Mouse (Mus musculus): ENCODE data around the gene Clca1. TPM values are rescaled to one million over a fixed set of nuclear protein-coding genes. Genes with fewer than 3 reads are reported as not detected.

Gene Clca1
- polyA plus RNA-seq, 1 experiment from 2014 or later: 0.32 TPM

DNA sequence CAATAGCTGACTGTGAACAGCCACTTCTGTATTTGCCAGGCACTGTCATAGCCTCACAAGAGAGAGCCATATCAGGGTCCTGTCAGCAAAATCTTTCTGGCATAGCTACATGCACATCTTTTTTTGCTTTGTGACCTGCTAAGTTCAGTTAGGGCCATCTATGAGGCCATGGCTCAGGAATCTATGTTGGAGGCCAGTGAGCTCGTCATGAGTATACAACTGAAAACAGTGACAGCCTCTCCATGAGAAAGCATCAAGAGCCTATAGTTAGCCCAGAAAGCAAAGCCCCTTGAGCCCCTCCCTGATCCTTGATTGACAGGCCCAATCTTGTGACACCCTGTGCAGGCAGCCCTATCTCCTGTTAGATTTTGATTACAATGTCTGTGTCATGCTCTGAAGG is 56.5 kb downstream of the Clca1 start:
- Histone ChIP-seq H3K9ac (replicated peaks; ENCODE audit: low read depth, low read length) (no peak overlapping the region), H3K36me3 (ENCODE audit: control insufficient read depth, insufficient read depth, low read length) (no peaks in the 10 kb centered on the region), H3K27ac (ENCODE audit: low read length) (no peak overlapping the region), H3K27me3 (ENCODE audit: control insufficient read depth, insufficient read depth, low read length) (no peaks in the 10 kb centered on the region), H3K4me2 (replicated peaks; ENCODE audit: low read depth, low read length) (no peak overlapping the region), H3K4me3 (ENCODE audit: low read depth, low read length) (no peak overlapping the region), H3K9me3 (ENCODE audit: control insufficient read depth, low read depth, low read length) (no peaks in the 10 kb centered on the region), H3K4me1 (ENCODE audit: control insufficient read depth, insufficient read depth, low read length) (no peaks in the 10 kb centered on the region)
- 76% methylated on average over 1 of the region's 1 CpGs for WGBS
- ATAC-seq (ENCODE audit: insufficient number of reproducible peaks, insufficient read depth, low FRiP score, low read depth): no peak

DNA sequence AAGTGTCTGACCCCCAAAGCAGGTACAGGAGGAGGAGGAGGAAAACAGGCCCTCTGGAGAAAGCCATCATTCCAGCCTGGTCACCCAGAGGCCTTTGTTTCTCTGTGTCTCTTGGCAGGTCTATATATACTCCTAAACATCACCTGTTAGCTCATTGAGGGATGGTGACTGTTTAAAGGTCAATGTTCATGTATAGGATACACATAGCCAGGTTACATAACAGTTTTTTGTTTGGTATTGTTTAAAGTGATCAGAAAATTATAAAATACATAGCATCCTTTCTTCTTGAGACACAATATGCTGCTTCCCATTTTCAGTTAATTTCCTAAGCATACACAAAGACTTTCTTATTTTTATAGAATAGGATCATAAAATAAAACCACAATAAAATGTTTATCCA is 57.6 kb downstream of the Clca1 start, which contains the start of gene Clca4a:
Clca4a (minus strand) TSS at position 101 of the 400 bp plus-strand sequence.
- no peak for ATAC-seq (ENCODE audit: insufficient number of reproducible peaks, insufficient read depth, low FRiP score, low read depth)
- H3K9me3 ChIP-seq (ENCODE audit: control insufficient read depth, low read depth, low read length): no peaks in the 10 kb centered on the region
- H3K4me3 ChIP-seq (ENCODE audit: low read depth, low read length): no peak within 1 kb of the TSS
- no peaks in the 10 kb centered on the region for H3K36me3 ChIP-seq (ENCODE audit: control insufficient read depth, insufficient read depth, low read length)
- no peak within 1 kb of the TSS for H3K27ac ChIP-seq (ENCODE audit: low read length)
- H3K27me3 ChIP-seq (ENCODE audit: control insufficient read depth, insufficient read depth, low read length): no peaks in the 10 kb centered on the region
- H3K9ac ChIP-seq (replicated peaks; ENCODE audit: low read depth, low read length): no peak within 1 kb of the TSS
- no peak within 1 kb of the TSS for H3K4me2 ChIP-seq (replicated peaks; ENCODE audit: low read depth, low read length)
- no peaks in the 10 kb centered on the region for H3K4me1 ChIP-seq (ENCODE audit: control insufficient read depth, insufficient read depth, low read length)

DNA sequence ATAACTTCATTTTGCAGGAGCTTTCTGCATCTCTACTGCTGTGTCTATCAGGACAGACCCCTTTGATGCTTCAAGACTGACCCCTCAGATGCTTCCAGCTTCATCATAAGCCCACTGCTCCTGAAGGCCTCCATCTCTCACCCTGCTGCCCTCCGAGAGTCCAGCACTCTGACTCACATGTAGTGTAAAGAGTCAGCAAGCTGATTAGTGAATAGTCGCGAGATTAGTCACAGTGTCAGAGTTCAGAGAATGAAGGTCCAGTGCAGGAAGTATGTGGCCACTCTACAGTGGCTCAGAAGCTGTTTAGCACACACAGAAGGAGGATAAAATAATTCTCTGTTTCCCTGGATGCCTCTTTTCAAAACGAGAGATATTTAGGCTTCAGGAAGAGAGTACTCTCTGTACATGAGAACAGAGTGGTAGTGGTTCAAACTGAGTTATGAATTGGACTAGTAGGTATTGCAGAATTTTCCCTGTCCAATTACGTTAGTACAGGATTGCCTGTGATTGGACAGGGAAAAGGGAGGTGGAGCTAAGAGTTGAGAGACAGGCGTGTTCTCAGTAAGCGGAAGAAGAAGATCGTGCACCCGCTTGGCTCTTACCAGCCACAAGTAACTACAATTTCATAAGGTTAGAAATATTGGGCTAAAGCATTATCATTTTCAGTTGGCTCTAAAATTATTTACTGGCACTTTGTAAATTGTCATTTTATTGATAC is 60.9 kb downstream of the Clca1 start:
- H3K4me1 ChIP-seq (ENCODE audit: control insufficient read depth, insufficient read depth, low read length): no peaks in the 10 kb centered on the region
- no peak overlapping the region for H3K27ac ChIP-seq (ENCODE audit: low read length)
- H3K4me2 ChIP-seq (replicated peaks; ENCODE audit: low read depth, low read length): no peak overlapping the region
- ATAC-seq (ENCODE audit: insufficient number of reproducible peaks, insufficient read depth, low FRiP score, low read depth): no peak
- WGBS: 76% methylated on average over 9 of the region's 9 CpGs
- H3K27me3 ChIP-seq (ENCODE audit: control insufficient read depth, insufficient read depth, low read length): no peaks in the 10 kb centered on the region
- no peaks in the 10 kb centered on the region for H3K36me3 ChIP-seq (ENCODE audit: control insufficient read depth, insufficient read depth, low read length)
- H3K4me3 ChIP-seq (ENCODE audit: low read depth, low read length): no peak overlapping the region
- H3K9ac ChIP-seq (replicated peaks; ENCODE audit: low read depth, low read length): no peak overlapping the region
- no peaks in the 10 kb centered on the region for H3K9me3 ChIP-seq (ENCODE audit: control insufficient read depth, low read depth, low read length)

DNA sequence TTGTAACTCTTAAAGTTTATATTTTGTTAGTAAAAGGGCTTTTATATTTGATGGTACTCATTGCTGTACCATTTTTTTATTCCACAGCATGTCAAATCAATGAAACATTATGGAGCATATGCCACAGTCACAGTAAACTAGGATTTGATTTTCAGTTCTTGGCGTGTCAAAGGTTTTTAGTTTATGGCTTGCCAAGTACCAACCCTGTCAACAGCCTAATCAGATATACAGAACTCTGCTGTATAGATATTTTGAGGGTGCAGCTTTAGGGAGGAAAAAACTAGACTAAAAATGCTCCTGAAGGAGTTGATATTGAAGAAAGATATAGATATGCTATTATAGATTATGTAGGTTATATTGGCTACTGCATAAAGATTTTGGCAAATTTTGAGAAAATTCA is 62.8 kb downstream of the Clca1 start:
- no peak for ATAC-seq (ENCODE audit: insufficient number of reproducible peaks, insufficient read depth, low FRiP score, low read depth)
- WGBS: 88% methylated on average over 1 of the region's 1 CpGs
- H3K4me1 ChIP-seq (ENCODE audit: control insufficient read depth, insufficient read depth, low read length): no peaks in the 10 kb centered on the region

DNA sequence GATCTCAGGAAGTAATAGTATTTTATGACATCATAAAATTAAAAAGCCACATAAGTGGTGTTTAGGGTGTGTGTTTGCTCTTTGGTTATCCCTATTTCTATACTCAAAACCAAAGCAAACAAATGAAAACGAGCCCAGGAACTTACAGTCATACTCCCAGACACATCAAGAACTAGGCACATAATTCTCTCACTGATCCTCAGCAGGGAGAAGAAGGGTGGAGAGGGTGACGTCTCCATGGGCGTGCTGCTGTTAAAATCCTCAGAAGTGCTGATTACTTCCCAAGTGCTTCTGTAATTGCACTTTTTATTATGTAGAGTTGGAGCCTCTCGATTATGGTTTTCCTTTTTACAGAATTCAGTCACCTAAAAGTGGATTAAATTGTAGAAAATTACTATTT is 66.5 kb downstream of the Clca1 start:
- no peak overlapping the region for H3K4me3 ChIP-seq (ENCODE audit: low read depth, low read length)
- H3K36me3 ChIP-seq (ENCODE audit: control insufficient read depth, insufficient read depth, low read length): no peaks in the 10 kb centered on the region
- no peaks in the 10 kb centered on the region for H3K27me3 ChIP-seq (ENCODE audit: control insufficient read depth, insufficient read depth, low read length)
- 63% methylated on average over 4 of the region's 4 CpGs for WGBS
- no peaks in the 10 kb centered on the region for H3K9me3 ChIP-seq (ENCODE audit: control insufficient read depth, low read depth, low read length)
- no peaks in the 10 kb centered on the region for H3K4me1 ChIP-seq (ENCODE audit: control insufficient read depth, insufficient read depth, low read length)
- H3K4me2 ChIP-seq (replicated peaks; ENCODE audit: low read depth, low read length): no peak overlapping the region
- H3K9ac ChIP-seq (replicated peaks; ENCODE audit: low read depth, low read length): no peak overlapping the region
- no peak overlapping the region for H3K27ac ChIP-seq (ENCODE audit: low read length)
- ATAC-seq (ENCODE audit: insufficient number of reproducible peaks, insufficient read depth, low FRiP score, low read depth): no peak

More for the DNA sequence above, 62.8 kb downstream of the Clca1 start:
- no peak overlapping the region for H3K4me3 ChIP-seq (ENCODE audit: low read depth, low read length)
- H3K9ac ChIP-seq (replicated peaks; ENCODE audit: low read depth, low read length): no peak overlapping the region
- no peak overlapping the region for H3K27ac ChIP-seq (ENCODE audit: low read length)
- no peaks in the 10 kb centered on the region for H3K36me3 ChIP-seq (ENCODE audit: control insufficient read depth, insufficient read depth, low read length)
- H3K27me3 ChIP-seq (ENCODE audit: control insufficient read depth, insufficient read depth, low read length): no peaks in the 10 kb centered on the region
- no peaks in the 10 kb centered on the region for H3K9me3 ChIP-seq (ENCODE audit: control insufficient read depth, low read depth, low read length)
- no peak overlapping the region for H3K4me2 ChIP-seq (replicated peaks; ENCODE audit: low read depth, low read length)

Other genes with a start within 250 kb of the Clca1 start
- gene Clca3a2, start 213.3 kb downstream of the Clca1 start, polyA plus RNA-seq (2014; fragmentation: Nextera tagmentation; extraction: Ambion mirVana): 0.29 and 0.32 TPM in 2 replicates
- 0.27 and 0.35 TPM in 2 replicates for gene Clca3b, start 183.4 kb downstream of the Clca1 start, polyA plus RNA-seq (2014; fragmentation: Nextera tagmentation; extraction: Ambion mirVana)
- not detected in 2 replicates for gene Clca4b, start 100.2 kb downstream of the Clca1 start, polyA plus RNA-seq (2014; fragmentation: Nextera tagmentation; extraction: Ambion mirVana)
- gene Clca4a, start 57.7 kb downstream of the Clca1 start, polyA plus RNA-seq (2014; fragmentation: Nextera tagmentation; extraction: Ambion mirVana): not detected in 2 replicates
- 1.2 and 1.4 TPM in 2 replicates for gene Clca2, start 66.7 kb upstream of the Clca1 start, polyA plus RNA-seq (2014; fragmentation: Nextera tagmentation; extraction: Ambion mirVana)
- gene Odf2l, start 85.8 kb upstream of the Clca1 start, polyA plus RNA-seq (2014; fragmentation: Nextera tagmentation; extraction: Ambion mirVana): 22.3 and 23.4 TPM in 2 replicates

All from stomach, embryonic 14.5 days (tissue).